Mouse (Mus musculus) E14TG2a.4 (cell line): ENCODE measurements at regions not wholly inside any gene's neighbourhood (a gene's known extent, or its start where the extent isn't known, plus 50 kb on each side); places are given as distances from the start of the nearest gene placed in this dataset.

ENCODE experiments used
- CTCF ChIP-seq: conservative IDR thresholded peaks from 2 replicates; pipeline ENCODE4 v1.5.1; 2014; ENCODE audit warnings: low read length
- NANOG ChIP-seq: IDR thresholded peaks from 2 replicates; pipeline ENCODE4 v1.6.1; 2014; ENCODE audit warnings: borderline replicate concordance, low read length, mixed read lengths

- TF ChIP-seq CTCF (no peak), NANOG (no peak)
Measured at GRCm38 (mm10) chr11:52628875-52629274, 135.6 kb upstream of the Fstl4 start.
